Mouse (Mus musculus) subcutaneous adipose tissue, adult 2 months (tissue): Measurements from ENCODE around the gene Pip. TPM values are rescaled to one million over a fixed set of nuclear protein-coding genes. Genes with fewer than 3 reads are reported as not detected.

Experiments
- polyA plus RNA-seq: library from polyadenylated mRNA; depleted of rRNA; stranded (reverse); fragments of >200 nt; gene quantifications from 2 replicates; pipeline ENCODE4 v1.2.3, GENCODE M21; 2012; ENCODE audit warnings: low replicate concordance; rRNA removed

Gene Pip
- not detected in 2 replicates for polyA plus RNA-seq

GRCm38 (mm10) chr6:41847235-41847634 lies at the start of gene Pip:
Gene Pip, plus strand, starts transcription at chr6:41847535.

GRCm38 (mm10) chr6:41852689-41853088 lies 5.4 kb downstream of the Pip start, which contains the start of gene Sval2:
Gene Sval2, plus strand, starts transcription at chr6:41852989.

Other genes with a start within 250 kb of the Pip start
- gene Ephb6, start 242.1 kb upstream of the Pip start, polyA plus RNA-seq: 17.4 and 19.3 TPM in 2 replicates
- 0.07 and 6.4 TPM in 2 replicates for gene Trpv6, start 211.1 kb upstream of the Pip start, polyA plus RNA-seq
- not detected in 2 replicates for gene Trpv5, start 166.8 kb upstream of the Pip start, polyA plus RNA-seq
- gene Llcfc1, start 163.1 kb upstream of the Pip start, polyA plus RNA-seq: not detected in 2 replicates
- not detected in 2 replicates for gene Kel, start 143.2 kb upstream of the Pip start, polyA plus RNA-seq
- not detected in 2 replicates for gene Olfr459, start 72.4 kb upstream of the Pip start, polyA plus RNA-seq
- not detected in 2 replicates for gene Sval2, start 5.5 kb downstream of the Pip start, polyA plus RNA-seq
- gene Sval1, start 104.1 kb downstream of the Pip start, polyA plus RNA-seq: not detected in 2 replicates
- not detected in 2 replicates for gene Sval3, start 120.6 kb downstream of the Pip start, polyA plus RNA-seq
- gene Sva, start 190.9 kb downstream of the Pip start, polyA plus RNA-seq: 0.43 TPM in 1 of 2 replicates, not detected in the other